Mouse (Mus musculus) CD4-positive, CD25-positive, alpha-beta regulatory T cell, adult 9 weeks (primary cell): Measurements from ENCODE around the gene Vmn1r198. TPM values are rescaled to one million over a fixed set of nuclear protein-coding genes. Genes with fewer than 3 reads are reported as not detected.

Experiments
- polyA plus RNA-seq: library from polyadenylated mRNA; unstranded; fragments of 100-300 nt; shearing (Covaris generic); gene quantifications from one replicate; pipeline ENCODE4 v1.2.1, GENCODE M21; 2017

The Vmn1r198 gene
- polyA plus RNA-seq = 0.06 TPM

GRCm38 (mm10) chr13:22350064-22350463 lies at the start of gene Vmn1r198:
Gene Vmn1r198, plus strand, starts transcription at chr13:22350364.

DNA sequence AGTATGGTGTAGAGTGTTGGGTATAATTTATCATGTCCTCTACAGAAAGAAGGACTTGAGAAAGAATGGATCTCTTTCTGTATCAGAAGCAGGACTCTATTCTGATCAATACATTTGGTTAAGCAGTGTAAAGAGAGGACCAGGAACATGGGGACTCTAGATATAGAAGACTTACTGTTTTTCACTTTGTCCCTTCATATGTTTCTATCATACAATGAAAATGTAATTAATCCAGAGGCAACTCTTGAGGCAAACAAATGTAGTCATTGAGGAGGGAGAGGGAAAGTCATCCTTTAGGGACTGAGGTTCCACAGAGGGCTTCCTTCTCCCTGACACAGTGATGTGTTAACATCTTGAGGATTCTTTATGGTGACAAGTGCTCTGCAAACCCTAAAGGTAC lies 25.9 kb upstream of the Vmn1r198 start, which contains the start of gene Vmn1r197:
TSS of gene Vmn1r197 (plus strand) at position 301 of the 400 bp plus-strand sequence.

DNA sequence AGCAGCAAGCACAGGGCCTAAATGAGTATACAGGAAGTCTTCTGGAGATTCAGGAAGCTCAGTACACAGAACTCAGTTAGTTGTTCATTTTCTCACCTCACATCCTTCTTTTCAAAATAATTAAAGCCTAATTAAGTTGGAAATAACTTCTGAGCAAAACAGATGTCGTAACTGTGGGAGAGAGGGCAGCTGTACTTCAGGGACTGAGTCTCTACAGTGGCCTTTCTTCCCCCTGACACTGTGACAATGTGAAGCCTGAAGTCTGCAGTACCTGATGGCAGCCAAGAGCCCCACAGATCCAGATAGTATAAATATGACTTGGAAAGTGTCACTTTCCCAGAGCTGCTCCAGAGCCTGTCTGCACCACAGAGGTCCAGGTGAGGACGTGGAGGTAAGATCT lies 29.4 kb downstream of the Vmn1r198 start, which contains the start of gene Vmn1r199:
TSS of gene Vmn1r199 (plus strand) at position 301 of the 400 bp plus-strand sequence.

DNA sequence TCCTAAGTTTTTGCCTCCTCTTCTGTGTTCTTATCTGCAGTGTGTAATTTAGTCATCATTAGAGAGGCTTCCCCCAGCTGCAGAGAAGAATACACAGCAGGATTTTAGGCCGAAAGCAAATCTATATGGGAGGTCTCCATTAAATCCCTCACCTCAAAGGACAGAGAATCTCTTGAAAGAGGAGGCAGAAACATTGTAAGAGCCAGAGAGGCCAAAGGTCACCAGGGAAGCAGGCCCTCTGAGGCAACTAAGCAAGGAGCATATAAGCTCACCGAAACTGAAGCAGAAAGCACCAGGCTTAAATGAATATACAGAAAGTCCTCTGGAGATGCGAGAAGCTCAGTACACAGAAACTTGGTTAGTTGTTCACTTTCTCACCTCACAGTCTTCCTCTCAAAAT lies 39.9 kb downstream of the Vmn1r198 start, which contains the start of gene Vmn1r200:
TSS of gene Vmn1r200 (plus strand) at position 301 of the 400 bp plus-strand sequence.

Other genes starting within 250 kb of the Vmn1r198 start
- gene Vmn1r189, start 244.5 kb upstream of the Vmn1r198 start, polyA plus RNA-seq = not detected
- not detected for gene Vmn1r191, start 166.4 kb upstream of the Vmn1r198 start, polyA plus RNA-seq
- not detected for gene Vmn1r192, start 159.2 kb upstream of the Vmn1r198 start, polyA plus RNA-seq
- gene Vmn1r193, start 127.2 kb upstream of the Vmn1r198 start, polyA plus RNA-seq = not detected
- gene Vmn1r194, start 106.1 kb upstream of the Vmn1r198 start, polyA plus RNA-seq = not detected
- gene Vmn1r195, start 79.8 kb upstream of the Vmn1r198 start, polyA plus RNA-seq = not detected
- gene Vmn1r196, start 60.4 kb upstream of the Vmn1r198 start, polyA plus RNA-seq = not detected
- gene Vmn1r197, start 25.8 kb upstream of the Vmn1r198 start, polyA plus RNA-seq = 0.07 TPM
- gene Vmn1r199, start 29.5 kb downstream of the Vmn1r198 start, polyA plus RNA-seq = not detected
- not detected for gene Vmn1r200, start 40.0 kb downstream of the Vmn1r198 start, polyA plus RNA-seq
- not detected for gene Vmn1r201, start 121.6 kb downstream of the Vmn1r198 start, polyA plus RNA-seq
- gene Vmn1r202, start 155.0 kb downstream of the Vmn1r198 start, polyA plus RNA-seq = 0.05 TPM
- gene Vmn1r203, start 167.8 kb downstream of the Vmn1r198 start, polyA plus RNA-seq = 0.15 TPM
- not detected for gene Vmn1r204, start 202.8 kb downstream of the Vmn1r198 start, polyA plus RNA-seq
- gene Vmn1r205, start 242.6 kb downstream of the Vmn1r198 start, polyA plus RNA-seq = not detected